Mouse (Mus musculus): ENCODE measurements around the gene Emid1. TPM values are rescaled to one million over a fixed set of nuclear protein-coding genes. Genes with fewer than 3 reads are reported as not detected.
A peak's percentile ranks its signal among the peaks of the same experiment; 100 is the strongest.

Gene Emid1
- polyA plus RNA-seq, 1 experiment from 2014 or later = 13.1 TPM

GRCm38 (mm10) chr11:5057856-5058641 is 94.0 kb downstream of the Emid1 start, which contains the start of gene Rasl10a:
Rasl10a (plus strand) TSS chr11:5058128.
- peaks cover 91% of the 10 kb centered on the region for H3K27me3 ChIP-seq (replicated peaks; ENCODE audit: low read depth, poor library complexity, severe bottlenecking)
- peaks cover 77% of the 10 kb centered on the region for H3K4me1 ChIP-seq
- 3% methylated on average over 76 of the region's 77 CpGs for WGBS
- H3K9me3 ChIP-seq = no peaks in the 10 kb centered on the region
- peak within 1 kb of the TSS; percentile 62 for H3K4me3 ChIP-seq
- peak within 1 kb of the TSS; percentile 48; the same call in 1 of the 2 replicates for H3K27ac ChIP-seq (replicated peaks)
- H3K36me3 ChIP-seq (replicated peaks) = peaks cover 5% of the 10 kb centered on the region; the same call in 1 of the 2 replicates
- peak; percentile 63 for DNase-seq (ENCODE audit: low spot score)

GRCm38 (mm10) chr11:5057541-5057855 is 94.6 kb downstream of the Emid1 start:
- H3K9me3 ChIP-seq = no peaks in the 10 kb centered on the region
- H3K4me1 ChIP-seq = peaks cover 71% of the 10 kb centered on the region
- H3K4me3 ChIP-seq = peak overlapping the region; percentile 62
- peak; percentile 35 for DNase-seq (ENCODE audit: low spot score)
- H3K36me3 ChIP-seq (replicated peaks) = peaks cover 5% of the 10 kb centered on the region; the same call in 1 of the 2 replicates
- peaks cover 85% of the 10 kb centered on the region for H3K27me3 ChIP-seq (replicated peaks; ENCODE audit: low read depth, poor library complexity, severe bottlenecking)
- WGBS = 15% methylated on average over 8 of the region's 8 CpGs
- 0 out of 2 replicates have a peak overlapping the region, but pooled peaks have one; percentile 48 for H3K27ac ChIP-seq (replicated peaks)

- DNase-seq (ENCODE audit: low spot score) = no peak
- Histone ChIP-seq H3K36me3 (replicated peaks) (peaks cover 5% of the 10 kb centered on the region; the same call in 1 of the 2 replicates), H3K9me3 (no peaks in the 10 kb centered on the region), H3K27ac (replicated peaks) (no peak overlapping the region), H3K4me1 (peaks cover 67% of the 10 kb centered on the region), H3K4me3 (no peak overlapping the region; the same call in 1 of the 2 replicates), H3K27me3 (replicated peaks; ENCODE audit: low read depth, poor library complexity, severe bottlenecking) (peaks cover 81% of the 10 kb centered on the region)
- WGBS = 50% methylated on average over 8 of the region's 8 CpGs
Measured at GRCm38 (mm10) chr11:5057064-5057463, 95.0 kb downstream of the Emid1 start.

Other genes with a start within 250 kb of the Emid1 start
- 0.14 and 0.25 TPM in 2 replicates for gene Nefh, start 204.2 kb downstream of the Emid1 start, polyA plus RNA-seq (2016; fragmentation: Nextera tagmentation; extraction: Ambion mirVana)
- 58.6 and 60.2 TPM in 2 replicates for gene Ap1b1, start 165.4 kb downstream of the Emid1 start, polyA plus RNA-seq (2016; fragmentation: Nextera tagmentation; extraction: Ambion mirVana)
- gene Rasl10a, start 94.1 kb downstream of the Emid1 start, polyA plus RNA-seq (2016; fragmentation: Nextera tagmentation; extraction: Ambion mirVana) = 0.54 and 0.56 TPM in 2 replicates
- gene Gas2l1, start 86.9 kb downstream of the Emid1 start, polyA plus RNA-seq (2016; fragmentation: Nextera tagmentation; extraction: Ambion mirVana) = 25.3 and 25.7 TPM in 2 replicates
- gene Rhbdd3, start 53.3 kb downstream of the Emid1 start, polyA plus RNA-seq (2016; fragmentation: Nextera tagmentation; extraction: Ambion mirVana) = 30.8 and 31.9 TPM in 2 replicates
- gene Ewsr1, start 53.0 kb downstream of the Emid1 start, polyA plus RNA-seq (2016; fragmentation: Nextera tagmentation; extraction: Ambion mirVana) = 961 and 969 TPM in 2 replicates
- 16.5 and 17.3 TPM in 2 replicates for gene Kremen1, start 109.3 kb upstream of the Emid1 start, polyA plus RNA-seq (2016; fragmentation: Nextera tagmentation; extraction: Ambion mirVana)